Mouse (Mus musculus) intestine, embryonic 14.5 days (tissue): ENCODE measurements at regions not wholly inside any gene's neighbourhood (a gene's known extent, or its start where the extent isn't known, plus 50 kb on each side); places are given as distances from the start of the nearest gene placed in this dataset.
"Not testable (repeated sequence)": the region's sequence is repeated elsewhere in the genome, so short reads cannot be mapped to it uniquely, and the experiment has no call there.

Experiments
- ATAC-seq: fragments of 200-750 bp; cut with Nextera tagmentation; replicated peaks from 2 replicates; pipeline ENCODE4 v1.8.0; 2017; ENCODE audit warnings: low read depth, moderate number of reproducible peaks, moderate TSS enrichment, moderate library complexity; ENCODE audit not compliant: low FRiP score, low TSS enrichment
- DNase-seq: peaks from one replicate; pipeline ENCODE4 v3.0.0-alpha.2; 2018; ENCODE audit warnings: low spot score
- H3K27ac ChIP-seq: fragments of 300-500 bp; sonication (generic); 2 replicates; pipeline ENCODE4 v1.5.1; 2014; ENCODE audit warnings: low read depth, mild to moderate bottlenecking, control low read depth
- H3K27me3 ChIP-seq: fragments of 300-500 bp; sonication (generic); replicated peaks from 2 replicates; pipeline ENCODE4 v1.6.1; 2014; ENCODE audit warnings: low read length, control low read depth; ENCODE audit not compliant: control insufficient read depth, insufficient read depth
- H3K36me3 ChIP-seq: fragments of 300-500 bp; sonication (generic); 2 replicates; pipeline ENCODE4 v1.6.1; 2014; ENCODE audit warnings: low read length, control low read depth; ENCODE audit not compliant: control insufficient read depth, insufficient read depth
- H3K4me1 ChIP-seq: fragments of 300-500 bp; sonication (generic); replicated peaks from 2 replicates; pipeline ENCODE4 v1.6.1; 2014; ENCODE audit warnings: low read length, control low read depth, mixed read lengths; ENCODE audit not compliant: control insufficient read depth, insufficient read depth
- H3K4me2 ChIP-seq: fragments of 300-500 bp; sonication (generic); 2 replicates; pipeline ENCODE4 v1.6.1; 2014; ENCODE audit warnings: low read length
- H3K4me3 ChIP-seq: fragments of 300-500 bp; sonication (generic); 2 replicates; pipeline ENCODE4 v1.5.1; 2014; ENCODE audit warnings: low read depth, low read length, control low read depth, mixed read lengths
- H3K9ac ChIP-seq: fragments of 300-500 bp; sonication (generic); 2 replicates; pipeline ENCODE4 v1.6.1; 2014; ENCODE audit warnings: mild to moderate bottlenecking, low read length
- H3K9me3 ChIP-seq: fragments of 300-500 bp; sonication (generic); 2 replicates; pipeline ENCODE4 v1.6.1; 2016; ENCODE audit warnings: low read length, control low read depth; ENCODE audit not compliant: control insufficient read depth
- WGBS: fragments of 180-500 bp; shearing (Covaris S2); extraction: QIAGEN DNeasy Blood & Tissue Kit; methylation state at CpG from one replicate; pipeline ENCODE4 v1.1.7; 2014; 5-methylcytosine and 5-hydroxymethylcytosine counted together

DNA sequence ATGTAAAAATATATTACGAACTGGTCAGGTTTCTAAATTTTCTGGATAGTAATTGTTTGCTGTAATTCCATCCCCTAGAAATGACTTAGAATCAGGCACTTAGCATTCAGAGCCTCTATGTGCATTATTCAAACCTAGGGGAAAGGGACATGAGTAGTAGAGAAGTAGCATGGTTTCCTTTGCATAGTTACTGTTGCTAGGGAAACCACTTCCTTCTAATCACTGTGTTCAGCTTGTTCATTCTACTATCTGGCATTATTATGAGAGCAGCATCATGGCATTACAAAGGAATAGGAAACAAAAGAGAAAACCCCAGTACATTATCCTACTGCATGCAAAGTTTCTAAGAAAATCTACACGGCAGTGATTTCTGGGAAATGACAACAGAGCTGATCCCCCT, 65.9 kb upstream of the Ccnh start:
- Histone ChIP-seq H3K4me1 (no peaks in the 10 kb centered on the region), H3K4me2 (no peak overlapping the region), H3K27ac (no peak overlapping the region), H3K9ac (no peak overlapping the region), H3K4me3 (no peak overlapping the region), H3K9me3 (no peaks in the 10 kb centered on the region), H3K36me3 (no peaks in the 10 kb centered on the region), H3K27me3 (no peaks in the 10 kb centered on the region)
- DNase-seq (no peak), ATAC-seq (no peak)
- 95% methylated on average over 2 of the region's 2 CpGs for WGBS

DNA sequence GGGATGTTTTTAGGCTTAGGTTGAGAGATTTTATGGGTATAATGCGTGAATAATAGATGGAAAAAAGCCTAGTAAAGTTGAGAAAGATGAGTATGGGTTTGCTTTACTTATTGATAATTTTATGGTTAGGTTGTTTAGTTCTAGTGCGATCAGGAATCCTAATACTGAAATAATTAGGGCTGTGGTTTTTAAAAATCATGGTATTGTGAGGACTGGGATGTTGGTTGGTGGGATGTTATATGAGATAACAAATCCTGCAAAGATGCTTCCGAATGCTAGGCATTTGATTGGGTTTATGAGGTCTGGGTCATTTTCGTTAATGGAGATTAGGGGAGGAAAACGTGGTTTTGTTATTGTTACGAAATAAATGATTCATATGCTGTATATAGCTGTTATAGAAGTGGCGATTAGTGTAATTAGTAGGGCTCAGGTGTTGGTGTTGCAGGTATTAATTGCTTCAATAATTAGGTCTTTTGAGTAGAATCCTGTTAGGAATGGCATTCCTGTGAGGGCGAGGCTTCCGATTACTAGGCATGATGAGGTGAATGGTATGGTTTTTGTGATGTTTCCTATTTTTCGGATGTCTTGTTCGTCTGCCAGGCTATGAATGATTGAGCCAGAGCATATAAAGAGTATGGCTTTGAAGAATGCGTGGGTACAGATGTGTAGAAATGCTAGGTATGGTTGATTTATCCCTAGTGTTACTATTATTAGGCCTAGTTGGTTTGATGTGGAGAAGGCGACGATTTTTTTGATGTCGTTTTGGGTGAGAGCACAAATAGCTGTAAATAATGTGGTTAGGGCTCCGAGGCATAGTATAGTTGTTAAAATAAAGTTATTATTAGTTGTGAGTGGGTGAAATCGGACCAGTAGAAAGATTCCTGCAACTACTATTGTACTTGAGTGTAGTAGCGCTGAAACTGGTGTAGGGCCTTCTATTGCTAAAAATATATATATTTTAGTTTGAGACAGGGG, 62.3 kb upstream of the Ccnh start:
- H3K9me3 ChIP-seq, H3K9ac ChIP-seq, DNase-seq, H3K4me3 ChIP-seq, H3K4me1 ChIP-seq, H3K27me3 ChIP-seq, H3K36me3 ChIP-seq, H3K4me2 ChIP-seq, H3K27ac ChIP-seq: not testable (repeated sequence)
- ATAC-seq, result peak; percentile 100
- WGBS, result 90% methylated on average over 18 of the region's 18 CpGs

DNA sequence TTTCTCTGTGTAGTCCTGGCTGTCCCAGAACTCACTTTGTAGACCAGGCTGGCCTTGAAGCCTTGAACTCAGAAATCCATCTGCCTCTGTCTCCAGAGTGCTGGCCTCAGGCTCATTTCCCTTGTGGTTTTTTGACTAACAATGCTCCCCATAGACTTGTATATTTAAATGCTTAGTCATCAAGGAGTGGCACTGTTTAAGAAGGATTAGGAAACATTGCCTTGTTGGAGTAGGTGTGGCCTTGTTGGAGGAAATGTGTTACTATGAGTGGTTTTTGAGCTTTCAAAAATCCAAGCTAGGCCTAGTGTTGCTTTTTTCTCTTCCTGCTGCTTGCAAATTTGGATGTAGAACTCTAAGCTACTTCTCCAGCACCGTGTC, 61.7 kb upstream of the Ccnh start:
- 76% methylated on average over 1 of the region's 1 CpGs for WGBS
- Histone ChIP-seq H3K4me1 (no peaks in the 10 kb centered on the region), H3K36me3 (no peaks in the 10 kb centered on the region), H3K27me3 (no peaks in the 10 kb centered on the region), H3K4me3 (no peak overlapping the region), H3K27ac (no peak overlapping the region), H3K9me3 (no peaks in the 10 kb centered on the region), H3K9ac (no peak overlapping the region), H3K4me2 (no peak overlapping the region)
- no peak for ATAC-seq
- DNase-seq, result no peak
